Mouse (Mus musculus): ENCODE data around the gene Eif2ak4. TPM values are rescaled to one million over a fixed set of nuclear protein-coding genes. Genes with fewer than 3 reads are reported as not detected.

Gene Eif2ak4
- total and polyA plus RNA-seq, 3 experiments, result 16.1 to 22.3 (median 18.1) TPM

DNA sequence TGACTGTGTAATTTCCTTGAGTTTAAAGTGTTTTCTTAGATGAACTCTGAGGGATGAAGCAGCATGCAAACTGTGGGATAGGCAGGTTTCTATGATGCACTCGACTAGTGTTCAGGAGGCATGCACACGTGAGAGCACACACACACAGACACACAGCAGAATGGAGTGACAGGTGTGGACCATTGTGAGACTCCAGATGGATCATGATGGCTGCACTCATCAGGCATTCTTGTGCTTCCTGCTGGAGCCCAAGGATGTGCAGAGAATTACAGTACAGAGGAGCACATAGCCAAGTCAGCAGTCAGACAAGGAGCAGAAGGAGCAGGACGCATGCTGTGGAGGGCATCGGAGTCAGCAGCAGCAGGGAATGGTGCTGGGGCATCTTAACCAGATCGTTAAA lies 15.9 kb downstream of the Eif2ak4 start:
- Histone ChIP-seq H3K27me3 (replicated peaks) (no peaks in the 10 kb centered on the region), H3K4me2 (ENCODE audit: insufficient read depth, low read depth, poor library complexity, severe bottlenecking) (no peak overlapping the region), H3K27ac (ENCODE audit: insufficient read depth, low read depth) (no peak overlapping the region), H3K79me2 (replicated peaks; ENCODE audit: control insufficient read depth, extremely low read depth, insufficient read depth, poor library complexity, severe bottlenecking) (no peaks in the 10 kb centered on the region), H3K9me3 (replicated peaks; ENCODE audit: low read length) (no peaks in the 10 kb centered on the region), H3K4me3 (replicated peaks in 1 of 3; ENCODE audit: low read depth in 2 of 3, low read length in 2 of 3, poor library complexity in 1 of 3) (no peak overlapping the region), H3K9ac (ENCODE audit: insufficient read depth, low read depth) (no peak overlapping the region), H3K36me3 (replicated peaks in 1 of 2; ENCODE audit: control insufficient read depth in 1 of 2, insufficient read depth in 1 of 2, low read length in 1 of 2) (peaks cover 16 to 82% of the 10 kb centered on the region in 2 experiments), H3K4me1 (ENCODE audit: control insufficient read depth in 1 of 2, insufficient read depth in 2 of 2) (peaks cover 0 to 4% of the 10 kb centered on the region in 2 experiments; a peak in 1 of 4 replicates)
- dilution Hi-C loops (cut with MboI; ENCODE audit: extremely low pct_ligation_motif_present, extremely low pct_unique_long_range_greater_than_20kb, low sequenced_read_pairs), result no loop called here
- in situ Hi-C loops (cut with MboI; ENCODE audit: low pct_ligation_motif_present, low pct_unique_long_range_greater_than_20kb, low sequenced_read_pairs), result no loop called here
- no peak for TF ChIP-seq POLR2A (IDR thresholded peaks at IDR 0.05; ENCODE audit: low read depth, low read length)
- no peak for TF ChIP-seq ZKSCAN1 (IDR thresholded peaks at IDR 0.05; ENCODE audit: borderline replicate concordance, low read depth, low read length)
- no peak for TF ChIP-seq TBP (conservative IDR thresholded peaks at IDR 0.05; ENCODE audit: low read depth, low read length)
- TF ChIP-seq NRF1 (IDR thresholded peaks at IDR 0.05; ENCODE audit: low read depth, low read length), result no peak
- no peak for TF ChIP-seq UBTF (IDR thresholded peaks at IDR 0.05; ENCODE audit: low read depth, low read length)
- no peak for TF ChIP-seq POLR2AphosphoS2 (IDR thresholded peaks at IDR 0.05; ENCODE audit: low read depth, low read length)
- no peak for TF ChIP-seq BHLHE40 (IDR thresholded peaks at IDR 0.05; ENCODE audit: low read depth, low read length)
- TF ChIP-seq SMC3 (IDR thresholded peaks at IDR 0.05; ENCODE audit: low read depth, low read length), result no peak
- TF ChIP-seq TCF12 (IDR thresholded peaks at IDR 0.05; ENCODE audit: low read depth, low read length), result no peak
- no peak for TF ChIP-seq MAX (IDR thresholded peaks at IDR 0.05; ENCODE audit: low read length)
- TF ChIP-seq CHD1 (IDR thresholded peaks at IDR 0.05; ENCODE audit: low read depth, low read length), result no peak
- no peak for TF ChIP-seq CHD2 (IDR thresholded peaks at IDR 0.05; ENCODE audit: low read length)
- TF ChIP-seq NELFE (IDR thresholded peaks at IDR 0.05; ENCODE audit: low read depth, low read length), result no peak
- DNase-seq (ENCODE audit: extremely low read depth), result no peak

DNA sequence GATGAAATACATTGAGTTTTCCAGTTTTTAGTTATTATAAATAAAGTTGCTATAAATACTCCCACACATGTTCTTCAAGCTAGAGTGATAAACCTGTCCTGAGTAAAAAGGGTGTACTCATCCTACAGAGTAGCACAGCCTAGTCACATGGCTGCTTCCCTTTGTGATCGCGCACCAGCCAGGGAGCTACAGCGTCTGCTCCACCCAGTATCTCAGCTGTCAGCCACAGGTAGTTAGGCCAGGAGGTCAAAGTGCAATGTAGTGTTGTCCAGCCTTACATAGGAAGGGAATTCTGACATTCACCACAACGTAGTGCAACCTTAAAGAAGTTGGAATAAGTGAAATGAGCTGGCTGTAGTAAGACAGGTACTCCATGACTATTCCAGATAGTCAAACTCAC lies 17.1 kb downstream of the Eif2ak4 start:
- H3K27ac ChIP-seq (ENCODE audit: insufficient read depth, low read depth), result no peak overlapping the region
- H3K4me1 ChIP-seq (ENCODE audit: control insufficient read depth in 1 of 2, insufficient read depth in 2 of 2), result peaks cover 0 to 4% of the 10 kb centered on the region in 2 experiments; a peak in 1 of 4 replicates
- no peaks in the 10 kb centered on the region for H3K9me3 ChIP-seq (replicated peaks; ENCODE audit: low read length)
- TF ChIP-seq BHLHE40 (IDR thresholded peaks at IDR 0.05; ENCODE audit: low read depth, low read length) (no peak), ZMIZ1 (IDR thresholded peaks at IDR 0.05; ENCODE audit: low read depth, low read length) (no peak), UBTF (IDR thresholded peaks at IDR 0.05; ENCODE audit: low read depth, low read length) (no peak), ELF1 (IDR thresholded peaks at IDR 0.05; ENCODE audit: low read depth, low read length) (no peak), SIN3A (IDR thresholded peaks at IDR 0.05; ENCODE audit: low read length) (no peak), JUND (conservative IDR thresholded peaks at IDR 0.05; ENCODE audit: low read depth, low read length) (no peak), RAD21 (IDR thresholded peaks at IDR 0.05; ENCODE audit: low read depth, low read length) (no peak), CTCF (conservative IDR thresholded peaks at IDR 0.05 in 1 of 2, IDR thresholded peaks at IDR 0.05 in 1 of 2; ENCODE audit: low read depth in 2 of 2, low read length in 2 of 2) (no peak), CHD2 (IDR thresholded peaks at IDR 0.05; ENCODE audit: low read length) (no peak), GABPA (IDR thresholded peaks at IDR 0.05; ENCODE audit: insufficient replicate concordance, low read depth, low read length) (no peak), RCOR1 (conservative IDR thresholded peaks at IDR 0.05; ENCODE audit: low read depth, low read length) (no peak), NRF1 (IDR thresholded peaks at IDR 0.05; ENCODE audit: low read depth, low read length) (no peak), MAX (IDR thresholded peaks at IDR 0.05; ENCODE audit: low read length) (no peak), USF1 (IDR thresholded peaks at IDR 0.05; ENCODE audit: low read depth, low read length) (no peak), ETS1 (conservative IDR thresholded peaks at IDR 0.05; ENCODE audit: low read depth, low read length) (no peak)
- no peak overlapping the region for H3K4me3 ChIP-seq (replicated peaks in 1 of 3; ENCODE audit: low read depth in 2 of 3, low read length in 2 of 3, poor library complexity in 1 of 3)
- no peaks in the 10 kb centered on the region for H3K79me2 ChIP-seq (replicated peaks; ENCODE audit: control insufficient read depth, extremely low read depth, insufficient read depth, poor library complexity, severe bottlenecking)
- in situ Hi-C loops (cut with MboI; ENCODE audit: low pct_ligation_motif_present, low pct_unique_long_range_greater_than_20kb, low sequenced_read_pairs) (no loop called here), dilution Hi-C loops (cut with MboI; ENCODE audit: extremely low pct_ligation_motif_present, extremely low pct_unique_long_range_greater_than_20kb, low sequenced_read_pairs) (no loop called here)
- H3K4me2 ChIP-seq (ENCODE audit: insufficient read depth, low read depth, poor library complexity, severe bottlenecking), result no peak overlapping the region
- no peak for DNase-seq (ENCODE audit: extremely low read depth)
- peaks cover 21 to 86% of the 10 kb centered on the region in 2 experiments for H3K36me3 ChIP-seq (replicated peaks in 1 of 2; ENCODE audit: control insufficient read depth in 1 of 2, insufficient read depth in 1 of 2, low read length in 1 of 2)
- H3K9ac ChIP-seq (ENCODE audit: insufficient read depth, low read depth), result no peak overlapping the region
- H3K27me3 ChIP-seq (replicated peaks), result no peaks in the 10 kb centered on the region
